Mouse (Mus musculus) lung, postnatal 0 days (tissue): ENCODE measurements around the gene Tctn1. TPM values are rescaled to one million over a fixed set of nuclear protein-coding genes. Genes with fewer than 3 reads are reported as not detected.
A peak's percentile ranks its signal among the peaks of the same experiment; 100 is the strongest.

Experiments
- ATAC-seq: fragments of 200-750 bp; cut with Nextera tagmentation; 2 replicates; pipeline ENCODE4 v1.8.0; 2017; ENCODE audit warnings: moderate library complexity
- DNase-seq: peaks from one replicate; pipeline ENCODE4 v3.0.0-alpha.2; 2016; ENCODE audit warnings: low spot score
- H3K27ac ChIP-seq: fragments of 300-500 bp; sonication (generic); 2 replicates; pipeline ENCODE4 v1.5.1; 2014; ENCODE audit warnings: antibody characterized with exemption, mild to moderate bottlenecking, low read length, mixed read lengths
- H3K27me3 ChIP-seq: fragments of 300-500 bp; sonication (generic); replicated peaks from 2 replicates; pipeline ENCODE4 v1.6.1; 2014; ENCODE audit warnings: low read length, mixed read lengths; ENCODE audit not compliant: insufficient read depth
- H3K36me3 ChIP-seq: fragments of 300-500 bp; sonication (generic); 2 replicates; pipeline ENCODE4 v1.6.1; 2014; ENCODE audit warnings: low read length, mixed read lengths; ENCODE audit not compliant: insufficient read depth
- H3K4me1 ChIP-seq: fragments of 300-500 bp; sonication (generic); 2 replicates; pipeline ENCODE4 v1.6.1; 2014; ENCODE audit warnings: antibody characterized with exemption, low read depth, low read length, mixed read lengths; ENCODE audit not compliant: insufficient read depth
- H3K4me2 ChIP-seq: fragments of 300-500 bp; sonication (generic); replicated peaks from 2 replicates; pipeline ENCODE4 v1.6.1; 2014; ENCODE audit warnings: low read depth, mild to moderate bottlenecking, low read length, moderate library complexity, mixed read lengths
- H3K4me3 ChIP-seq: fragments of 300-500 bp; sonication (generic); 2 replicates; pipeline ENCODE4 v1.5.1; 2014; ENCODE audit warnings: low read depth, low read length
- H3K9ac ChIP-seq: fragments of 300-500 bp; sonication (generic); replicated peaks from 2 replicates; pipeline ENCODE4 v1.6.1; 2014; ENCODE audit warnings: low read depth, mild to moderate bottlenecking
- H3K9me3 ChIP-seq: fragments of 300-500 bp; sonication (generic); 2 replicates; pipeline ENCODE4 v1.6.1; 2016; ENCODE audit warnings: low read length, mixed read lengths
- CTCF ChIP-seq: IDR thresholded peaks from 2 replicates; pipeline ENCODE4 v1.5.1; 2016; ENCODE audit warnings: antibody characterized with exemption, mild to moderate bottlenecking
- EP300 ChIP-seq: IDR thresholded peaks from 2 replicates; pipeline ENCODE4 v1.6.1; 2016; ENCODE audit warnings: antibody characterized with exemption, mild to moderate bottlenecking, control low read depth
- WGBS: fragments of 180-500 bp; shearing (Covaris S2); extraction: QIAGEN DNeasy Blood & Tissue Kit; methylation state at CpG from one replicate; pipeline ENCODE4 v1.1.7; 2014; 5-methylcytosine and 5-hydroxymethylcytosine counted together
- polyA plus RNA-seq: library from polyadenylated mRNA; unstranded; fragments of >200 nt; fragmentation: Nextera tagmentation; extraction: Ambion mirVana; gene quantifications from 2 replicates; pipeline ENCODE4 v1.2.1, GENCODE M21; 2015

Tctn1 gene
- polyA plus RNA-seq, 1 experiment from 2014 or later, result 4.5 TPM

- Histone ChIP-seq H3K27me3 (no peaks in the 10 kb centered on the region), H3K36me3 (no peaks in the 10 kb centered on the region), H3K4me1 (no peaks in the 10 kb centered on the region), H3K27ac (no peak overlapping the region), H3K4me2 (no peak overlapping the region), H3K9me3 (no peaks in the 10 kb centered on the region), H3K9ac (no peak overlapping the region), H3K4me3 (no peak overlapping the region)
- 90% methylated on average over 4 of the region's 4 CpGs for WGBS
- no peak for DNase-seq
- ATAC-seq, result no peak
- no peak for TF ChIP-seq EP300
These were observed 63.4 kb downstream of the Tctn1 start for GRCm38 (mm10) chr5:122200872-122201271.

- Histone ChIP-seq H3K9ac (no peak overlapping the region), H3K4me3 (no peak overlapping the region), H3K36me3 (no peaks in the 10 kb centered on the region), H3K27ac (no peak overlapping the region), H3K27me3 (no peaks in the 10 kb centered on the region), H3K9me3 (no peaks in the 10 kb centered on the region), H3K4me2 (no peak overlapping the region), H3K4me1 (no peaks in the 10 kb centered on the region)
- DNase-seq, result no peak
- TF ChIP-seq CTCF, result no peak
- no peak for TF ChIP-seq EP300
- 31% methylated on average over 3 of the region's 4 CpGs for WGBS
- no peak for ATAC-seq
These were observed 71.9 kb downstream of the Tctn1 start for GRCm38 (mm10) chr5:122192347-122192746.

GRCm38 (mm10) chr5:122191269-122192063 is 72.8 kb downstream of the Tctn1 start:
- H3K4me2 ChIP-seq, result no peak overlapping the region
- H3K36me3 ChIP-seq, result no peaks in the 10 kb centered on the region
- no peak overlapping the region for H3K27ac ChIP-seq
- no peak overlapping the region for H3K4me3 ChIP-seq
- H3K27me3 ChIP-seq, result no peaks in the 10 kb centered on the region
- 61% methylated on average over 12 of the region's 12 CpGs for WGBS
- no peaks in the 10 kb centered on the region for H3K9me3 ChIP-seq
- TF ChIP-seq CTCF (no peak), EP300 (no peak)
- no peak overlapping the region for H3K9ac ChIP-seq
- ATAC-seq (no peak), DNase-seq (peak; percentile 17)
- no peaks in the 10 kb centered on the region for H3K4me1 ChIP-seq

- H3K36me3 ChIP-seq, result no peaks in the 10 kb centered on the region
- H3K9me3 ChIP-seq, result no peaks in the 10 kb centered on the region
- no peak for ATAC-seq
- H3K4me2 ChIP-seq, result no peak overlapping the region
- TF ChIP-seq EP300 (no peak), CTCF (no peak)
- no peak overlapping the region for H3K9ac ChIP-seq
- no peak for DNase-seq
- H3K27ac ChIP-seq, result no peak overlapping the region
- no peaks in the 10 kb centered on the region for H3K27me3 ChIP-seq
- no peaks in the 10 kb centered on the region for H3K4me1 ChIP-seq
- no peak overlapping the region for H3K4me3 ChIP-seq
- 59% methylated on average over 7 of the region's 7 CpGs for WGBS
These were observed 73.8 kb downstream of the Tctn1 start for GRCm38 (mm10) chr5:122190465-122190864.

- DNase-seq (no peak), ATAC-seq (no peak)
- H3K36me3 ChIP-seq, result no peaks in the 10 kb centered on the region
- no peak overlapping the region for H3K4me3 ChIP-seq
- no peak overlapping the region for H3K4me2 ChIP-seq
- H3K4me1 ChIP-seq, result no peaks in the 10 kb centered on the region
- no peak overlapping the region for H3K9ac ChIP-seq
- no peaks in the 10 kb centered on the region for H3K27me3 ChIP-seq
- TF ChIP-seq EP300 (no peak), CTCF (no peak)
- H3K27ac ChIP-seq, result no peak overlapping the region
- WGBS, result 17% methylated on average over 2 of the region's 3 CpGs
- no peaks in the 10 kb centered on the region for H3K9me3 ChIP-seq
These were observed 75.1 kb downstream of the Tctn1 start for GRCm38 (mm10) chr5:122189115-122189514.

Other genes with a start within 250 kb of the Tctn1 start
- 0.47 and 0.75 TPM in 2 replicates for gene Cux2, start 214.4 kb downstream of the Tctn1 start, polyA plus RNA-seq
- gene Myl2, start 163.5 kb downstream of the Tctn1 start, polyA plus RNA-seq, result 2.8 and 3.5 TPM in 2 replicates
- 0.18 TPM in 1 of 2 replicates, not detected in the other for gene Ccdc63, start 123.6 kb downstream of the Tctn1 start, polyA plus RNA-seq
- gene Ppp1cc, start 106.2 kb downstream of the Tctn1 start, polyA plus RNA-seq, result 137 and 150 TPM in 2 replicates
- 3.7 and 3.9 TPM in 2 replicates for gene Hvcn1, start 57.7 kb downstream of the Tctn1 start, polyA plus RNA-seq
- 12.2 and 12.7 TPM in 2 replicates for gene Pptc7, start 19.9 kb upstream of the Tctn1 start, polyA plus RNA-seq
- gene Rad9b, start 89.8 kb upstream of the Tctn1 start, polyA plus RNA-seq, result 6.4 and 6.9 TPM in 2 replicates
- 189 and 193 TPM in 2 replicates for gene Vps29, start 89.9 kb upstream of the Tctn1 start, polyA plus RNA-seq
- gene Gpn3, start 107.4 kb upstream of the Tctn1 start, polyA plus RNA-seq, result 61.2 and 69.2 TPM in 2 replicates
- gene Fam216a, start 107.9 kb upstream of the Tctn1 start, polyA plus RNA-seq, result 41.0 and 42.1 TPM in 2 replicates
- gene Arpc3, start 127.4 kb upstream of the Tctn1 start, polyA plus RNA-seq, result 169 and 177 TPM in 2 replicates
- gene Anapc7, start 157.2 kb upstream of the Tctn1 start, polyA plus RNA-seq, result 25.2 and 26.5 TPM in 2 replicates
- gene Atp2a2, start 237.8 kb upstream of the Tctn1 start, polyA plus RNA-seq, result 27.4 and 32.4 TPM in 2 replicates